Mouse (Mus musculus): Measurements from ENCODE around the gene Ier2. TPM values are rescaled to one million over a fixed set of nuclear protein-coding genes. Genes with fewer than 3 reads are reported as not detected.

Ier2 gene
- polyA plus RNA-seq, 1 experiment from 2014 or later: 47.1 TPM

DNA sequence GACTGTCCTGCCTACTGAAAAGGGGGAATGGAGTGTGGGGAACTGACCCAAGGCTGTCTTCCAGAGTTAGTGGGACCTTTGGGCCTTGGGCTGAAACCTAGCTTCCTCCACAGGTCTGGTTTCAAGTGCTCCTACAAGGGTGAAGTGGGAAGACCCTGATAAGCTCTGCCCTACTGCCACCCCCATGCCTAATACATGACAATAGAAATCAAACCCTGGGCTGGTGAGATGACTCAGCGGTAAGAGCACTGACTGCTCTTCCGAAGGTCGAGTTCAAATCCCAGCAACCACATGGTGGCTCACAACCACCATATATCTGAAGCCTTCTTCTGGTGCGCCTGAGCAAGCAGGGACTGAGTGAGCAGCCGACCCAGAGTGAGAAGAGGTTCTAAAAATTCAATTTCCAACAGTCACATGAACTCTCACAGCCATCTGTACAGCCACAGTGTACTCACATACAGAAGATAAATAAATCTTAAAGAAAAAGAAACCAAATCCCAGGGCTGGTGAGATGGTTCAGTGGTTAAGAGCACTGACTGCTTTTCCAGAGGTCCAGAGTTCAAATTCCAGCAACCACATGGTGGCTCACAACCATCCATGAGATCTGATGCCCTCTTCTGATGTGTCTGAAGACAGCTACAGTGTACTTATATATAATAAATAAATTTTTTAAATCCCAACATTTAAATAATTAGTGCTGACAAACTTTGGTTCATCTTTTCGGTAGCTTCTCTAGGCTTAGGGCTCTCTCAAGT lies 6.3 kb upstream of the Ier2 start:
- Histone ChIP-seq H3K36me3 (peaks cover 48% of the 10 kb centered on the region), H3K4me1 (peaks cover 10% of the 10 kb centered on the region), H3K4me3 (no peak overlapping the region), H3K27me3 (no peaks in the 10 kb centered on the region), H3K27ac (replicated peaks) (no peak overlapping the region), H3K9me3 (no peaks in the 10 kb centered on the region), H3K4me2 (replicated peaks) (no peak overlapping the region), H3K9ac (replicated peaks) (no peak overlapping the region)
- WGBS: 86% methylated on average over 6 of the region's 6 CpGs
- no peak for ATAC-seq (ENCODE audit: low FRiP score, low read depth)

DNA sequence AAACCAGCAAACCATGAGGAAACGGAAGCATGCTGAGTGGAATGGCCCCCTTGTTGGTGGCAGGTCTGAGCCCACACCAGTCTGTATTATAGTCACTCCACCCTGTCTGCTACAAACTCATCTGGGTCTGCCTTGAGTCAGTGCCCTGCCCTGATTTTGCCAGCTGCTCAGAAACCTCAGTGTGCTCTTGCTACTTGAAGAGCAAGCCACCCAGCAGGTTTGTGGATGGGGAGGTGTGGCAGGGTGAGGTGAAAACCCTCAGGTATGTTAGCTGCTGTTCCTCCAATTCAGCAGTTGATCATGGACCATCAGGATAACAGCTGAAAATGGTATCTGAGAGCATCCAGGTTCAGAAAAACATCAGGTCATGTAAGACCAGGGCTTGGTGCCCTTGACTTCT lies 5.4 kb upstream of the Ier2 start:
- Histone ChIP-seq H3K9me3 (no peaks in the 10 kb centered on the region), H3K36me3 (peaks cover 39% of the 10 kb centered on the region), H3K9ac (replicated peaks) (no peak overlapping the region), H3K4me3 (no peak overlapping the region), H3K4me2 (replicated peaks) (no peak overlapping the region), H3K27me3 (no peaks in the 10 kb centered on the region), H3K27ac (replicated peaks) (no peak overlapping the region), H3K4me1 (peaks cover 16% of the 10 kb centered on the region)
- 69% methylated on average over 1 of the region's 1 CpGs for WGBS
- ATAC-seq (ENCODE audit: low FRiP score, low read depth): no peak

DNA sequence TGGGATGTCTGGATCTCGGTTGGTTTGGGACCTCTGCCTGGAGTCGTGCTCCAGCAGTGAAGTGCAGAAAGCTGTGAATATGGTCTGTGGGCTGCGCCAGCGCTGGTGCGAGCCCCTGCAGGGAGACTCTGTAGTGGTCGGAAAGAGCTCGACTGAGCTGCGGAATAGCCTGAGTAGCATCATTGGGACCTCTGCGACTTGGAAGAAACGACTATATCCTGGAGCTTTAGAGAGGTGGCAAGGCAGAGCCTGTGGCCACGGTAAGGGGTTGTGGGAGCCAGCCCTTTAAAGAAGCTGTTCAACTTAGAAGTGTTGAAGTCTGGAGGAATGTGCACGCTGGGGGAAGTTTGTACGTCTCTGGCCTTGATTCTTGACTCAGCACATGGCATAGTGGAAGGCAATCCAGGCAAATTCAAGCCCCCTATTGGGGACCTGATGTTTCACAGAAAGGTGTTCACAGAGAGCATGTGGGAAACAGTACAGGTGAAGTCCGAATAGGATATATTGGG lies 2.8 kb upstream of the Ier2 start:
- H3K4me3 ChIP-seq: peak overlapping the region; percentile 71
- peak overlapping the region; percentile 96 for H3K4me2 ChIP-seq (replicated peaks)
- H3K27ac ChIP-seq (replicated peaks): peak overlapping the region; percentile 93
- no peaks in the 10 kb centered on the region for H3K27me3 ChIP-seq
- H3K4me1 ChIP-seq: peaks cover 37% of the 10 kb centered on the region
- ATAC-seq (ENCODE audit: low FRiP score, low read depth): peak; percentile 10; the same call in 1 of the 2 replicates
- peaks cover 16% of the 10 kb centered on the region; the same call in 1 of the 2 replicates for H3K36me3 ChIP-seq
- H3K9me3 ChIP-seq: no peaks in the 10 kb centered on the region
- 3% methylated on average over 14 of the region's 14 CpGs for WGBS
- H3K9ac ChIP-seq (replicated peaks): peak overlapping the region; percentile 70

DNA sequence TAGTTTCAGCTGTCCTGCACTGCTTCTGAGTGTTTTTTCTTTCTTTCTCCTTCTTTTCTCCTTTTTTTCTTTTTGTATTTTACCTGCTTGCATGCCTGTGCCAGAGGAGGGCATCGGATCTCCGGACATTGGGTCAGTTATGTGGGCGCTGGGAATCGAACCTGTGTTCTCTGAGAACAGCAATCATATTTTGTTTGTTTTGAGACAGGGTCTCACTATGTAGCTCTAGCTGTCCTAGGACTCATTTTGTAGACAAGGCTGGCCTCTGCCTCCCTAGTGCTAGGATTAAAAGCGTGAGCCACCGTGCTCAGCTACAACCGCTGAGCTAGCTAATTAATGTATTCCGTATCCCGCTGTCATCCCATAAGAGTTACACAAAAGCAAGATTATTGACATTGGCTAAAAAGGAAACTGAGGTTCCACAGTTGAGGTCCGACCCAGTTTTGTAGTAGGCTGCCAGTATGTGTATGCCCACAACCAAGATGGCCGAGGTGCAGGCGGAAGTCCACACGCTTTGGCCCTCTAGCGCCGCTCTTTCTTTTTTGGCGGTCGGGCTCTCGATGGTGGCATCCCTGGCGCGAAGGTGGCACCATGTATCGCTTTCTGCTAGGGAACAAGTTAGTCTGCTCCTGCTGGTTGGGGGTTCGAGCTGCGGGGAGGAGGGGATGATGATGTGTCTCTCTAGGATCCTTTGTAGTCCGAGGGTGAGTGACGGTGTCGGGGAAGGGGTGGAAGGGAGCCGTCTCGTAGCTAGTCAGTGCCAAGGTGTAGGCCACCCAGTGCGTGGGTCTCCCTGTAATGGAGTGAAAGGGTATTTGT lies 2.1 kb upstream of the Ier2 start:
- WGBS: under 1% methylated on average over 29 of the region's 29 CpGs
- Histone ChIP-seq H3K9ac (replicated peaks) (peak overlapping the region; percentile 70), H3K4me1 (peaks cover 43% of the 10 kb centered on the region), H3K36me3 (peaks cover 10% of the 10 kb centered on the region; the same call in 1 of the 2 replicates), H3K27ac (replicated peaks) (peak overlapping the region; percentile 93), H3K9me3 (no peaks in the 10 kb centered on the region), H3K4me3 (peak overlapping the region; percentile 71), H3K4me2 (replicated peaks) (peak overlapping the region; percentile 96), H3K27me3 (no peaks in the 10 kb centered on the region)
- peak; percentile 50 for ATAC-seq (ENCODE audit: low FRiP score, low read depth)

DNA sequence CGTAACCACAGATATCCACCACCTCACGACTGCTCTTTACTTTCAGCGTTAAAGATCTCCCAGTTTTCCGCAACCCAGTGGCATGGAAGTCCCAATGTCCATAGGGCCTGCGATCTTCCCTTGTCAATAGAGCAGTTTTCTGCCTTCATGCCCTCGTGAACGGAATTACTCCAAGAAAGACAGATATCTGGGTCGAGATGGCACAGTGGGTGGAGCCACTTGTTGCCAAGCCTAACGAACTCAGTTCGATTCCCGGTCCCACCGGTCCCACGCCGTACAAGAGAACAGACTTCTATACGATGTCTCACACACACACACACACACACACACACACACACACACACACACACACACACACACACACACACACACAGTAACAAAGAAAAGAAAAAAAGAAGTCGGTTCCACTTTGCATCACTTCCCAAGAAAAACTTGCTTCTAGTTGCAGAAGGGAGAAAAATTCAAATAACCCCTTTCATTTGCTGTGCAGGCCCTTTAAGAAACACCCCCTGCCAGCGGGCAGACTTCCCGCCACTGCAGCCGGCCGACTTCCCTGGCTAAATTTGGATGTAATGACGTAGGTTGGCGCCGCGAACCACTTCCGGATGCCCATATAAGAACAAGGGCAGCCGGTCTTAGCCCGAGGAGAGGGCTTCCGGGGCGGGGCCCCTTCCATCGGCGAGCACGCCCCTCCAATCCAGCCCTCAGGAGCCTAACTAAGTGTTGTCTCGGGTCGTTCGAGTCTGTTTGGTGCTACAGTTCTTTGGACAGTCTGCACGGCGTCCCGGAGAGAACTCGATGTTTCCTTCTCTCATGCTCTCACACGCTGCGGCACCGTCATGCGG lies 1.1 kb upstream of the Ier2 start:
- H3K36me3 ChIP-seq: peaks cover 8% of the 10 kb centered on the region; the same call in 1 of the 2 replicates
- peak overlapping the region; percentile 93 for H3K27ac ChIP-seq (replicated peaks)
- H3K4me2 ChIP-seq (replicated peaks): peak overlapping the region; percentile 96
- peak overlapping the region; percentile 70 for H3K9ac ChIP-seq (replicated peaks)
- ATAC-seq (ENCODE audit: low FRiP score, low read depth): peak; percentile 88
- peak overlapping the region; percentile 71 for H3K4me3 ChIP-seq
- WGBS: 3% methylated on average over 43 of the region's 43 CpGs
- no peaks in the 10 kb centered on the region for H3K9me3 ChIP-seq
- no peaks in the 10 kb centered on the region for H3K27me3 ChIP-seq
- H3K4me1 ChIP-seq: peaks cover 47% of the 10 kb centered on the region

DNA sequence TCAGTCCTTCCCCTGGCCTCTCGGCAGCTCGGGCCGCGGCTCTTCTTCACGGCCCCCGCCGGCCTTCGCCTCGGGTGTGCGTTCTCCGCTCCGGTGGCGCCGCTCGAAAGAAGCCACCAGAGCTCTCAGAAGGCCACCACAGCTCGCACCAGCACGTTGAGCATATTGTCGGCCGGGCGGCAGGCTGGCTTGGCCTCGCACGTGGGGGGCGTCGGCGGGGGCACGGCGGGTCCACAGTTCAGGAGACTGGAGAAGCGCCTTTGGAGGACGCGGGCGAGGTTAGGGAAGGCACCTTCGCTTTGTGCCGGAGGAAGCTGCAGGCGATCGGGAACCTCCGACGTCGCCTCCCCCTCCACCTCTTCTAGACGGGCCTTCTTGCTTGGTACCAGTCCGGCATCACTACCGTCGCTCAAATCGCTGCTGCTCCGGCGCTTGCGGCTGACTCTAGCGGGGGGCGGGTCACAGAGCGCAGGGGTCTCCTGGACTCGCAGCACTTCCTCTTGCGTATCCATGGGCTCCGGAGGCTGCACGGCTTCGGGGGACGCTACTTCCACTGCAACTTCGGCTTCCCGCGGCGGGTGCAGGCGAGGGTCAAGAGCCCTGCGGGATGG lies 586 bp downstream of the Ier2 start:
- peak overlapping the region; percentile 83 for H3K27ac ChIP-seq (replicated peaks)
- peak overlapping the region; percentile 96 for H3K4me2 ChIP-seq (replicated peaks)
- no peaks in the 10 kb centered on the region for H3K9me3 ChIP-seq
- no peaks in the 10 kb centered on the region for H3K36me3 ChIP-seq
- peaks cover 52% of the 10 kb centered on the region for H3K4me1 ChIP-seq
- WGBS: under 1% methylated on average over 61 of the region's 61 CpGs
- peak overlapping the region; percentile 71 for H3K4me3 ChIP-seq
- peak; percentile 4; the same call in 1 of the 2 replicates for ATAC-seq (ENCODE audit: low FRiP score, low read depth)
- H3K9ac ChIP-seq (replicated peaks): peak overlapping the region; percentile 83
- peaks cover 6% of the 10 kb centered on the region; the same call in 1 of the 2 replicates for H3K27me3 ChIP-seq

DNA sequence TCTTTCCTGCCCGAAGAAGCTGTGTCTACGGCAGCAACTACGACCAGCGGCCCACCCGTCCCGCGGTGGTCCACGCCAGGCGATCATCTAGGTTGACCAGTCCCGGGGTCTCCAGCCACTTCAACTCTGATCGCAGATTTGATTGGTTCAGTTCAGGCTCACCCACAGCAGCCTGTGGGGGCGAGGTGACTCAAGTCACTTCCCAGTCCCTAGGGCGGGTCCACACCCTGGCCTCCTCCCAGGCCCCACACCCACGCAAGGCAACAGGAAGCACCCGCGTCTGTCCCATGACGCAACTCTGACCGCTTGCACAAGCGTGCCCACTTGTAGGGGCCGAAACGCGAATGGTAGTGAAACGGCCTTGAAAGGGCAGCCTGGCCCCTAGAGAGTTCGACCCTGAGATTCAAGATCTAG lies 1.2 kb downstream of the Ier2 start:
- Histone ChIP-seq H3K9ac (replicated peaks) (peak overlapping the region; percentile 83), H3K9me3 (no peaks in the 10 kb centered on the region), H3K4me3 (peak overlapping the region; percentile 71), H3K4me1 (peaks cover 58% of the 10 kb centered on the region), H3K27me3 (peaks cover 6% of the 10 kb centered on the region; the same call in 1 of the 2 replicates), H3K27ac (replicated peaks) (peak overlapping the region; percentile 83), H3K36me3 (no peaks in the 10 kb centered on the region), H3K4me2 (replicated peaks) (peak overlapping the region; percentile 96)
- no peak for ATAC-seq (ENCODE audit: low FRiP score, low read depth)
- under 1% methylated on average over 24 of the region's 24 CpGs for WGBS

DNA sequence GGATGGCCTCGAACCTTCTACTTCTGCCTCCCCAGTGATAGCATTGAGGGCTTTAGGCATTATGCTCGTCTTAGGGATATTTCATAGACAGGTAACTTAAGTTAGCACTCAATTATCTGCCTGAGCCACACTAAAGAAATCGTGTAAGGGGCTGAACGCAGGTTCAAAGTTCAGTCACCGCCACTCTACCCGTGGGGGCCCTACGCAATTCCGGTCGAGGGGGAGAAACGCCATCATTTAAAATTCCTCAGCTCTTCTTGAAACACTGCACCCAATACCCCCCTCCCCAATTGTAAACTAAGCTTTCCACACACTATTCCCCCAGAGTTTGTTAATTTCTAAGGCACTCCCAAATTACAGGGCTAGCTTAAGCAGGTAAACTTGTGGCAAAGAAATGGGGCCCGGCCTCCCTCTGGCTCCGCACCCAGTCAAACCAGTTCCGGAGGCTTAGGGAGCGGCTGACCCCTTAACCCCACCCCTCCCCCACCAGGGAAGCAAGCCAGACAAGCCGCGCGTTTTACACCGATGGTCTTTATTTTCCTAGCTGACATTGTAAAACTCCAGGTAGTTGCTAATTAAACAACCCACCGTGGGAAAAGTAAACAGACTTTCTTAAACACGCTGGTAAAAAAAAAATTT lies 1.7 kb downstream of the Ier2 start:
- no peaks in the 10 kb centered on the region for H3K9me3 ChIP-seq
- ATAC-seq (ENCODE audit: low FRiP score, low read depth): no peak
- H3K27me3 ChIP-seq: peaks cover 6% of the 10 kb centered on the region; the same call in 1 of the 2 replicates
- peak overlapping the region; percentile 71 for H3K4me3 ChIP-seq
- peak overlapping the region; percentile 83 for H3K27ac ChIP-seq (replicated peaks)
- no peaks in the 10 kb centered on the region for H3K36me3 ChIP-seq
- peaks cover 59% of the 10 kb centered on the region for H3K4me1 ChIP-seq
- peak overlapping the region; percentile 83 for H3K9ac ChIP-seq (replicated peaks)
- 2% methylated on average over 20 of the region's 20 CpGs for WGBS
- peak overlapping the region; percentile 96 for H3K4me2 ChIP-seq (replicated peaks)

DNA sequence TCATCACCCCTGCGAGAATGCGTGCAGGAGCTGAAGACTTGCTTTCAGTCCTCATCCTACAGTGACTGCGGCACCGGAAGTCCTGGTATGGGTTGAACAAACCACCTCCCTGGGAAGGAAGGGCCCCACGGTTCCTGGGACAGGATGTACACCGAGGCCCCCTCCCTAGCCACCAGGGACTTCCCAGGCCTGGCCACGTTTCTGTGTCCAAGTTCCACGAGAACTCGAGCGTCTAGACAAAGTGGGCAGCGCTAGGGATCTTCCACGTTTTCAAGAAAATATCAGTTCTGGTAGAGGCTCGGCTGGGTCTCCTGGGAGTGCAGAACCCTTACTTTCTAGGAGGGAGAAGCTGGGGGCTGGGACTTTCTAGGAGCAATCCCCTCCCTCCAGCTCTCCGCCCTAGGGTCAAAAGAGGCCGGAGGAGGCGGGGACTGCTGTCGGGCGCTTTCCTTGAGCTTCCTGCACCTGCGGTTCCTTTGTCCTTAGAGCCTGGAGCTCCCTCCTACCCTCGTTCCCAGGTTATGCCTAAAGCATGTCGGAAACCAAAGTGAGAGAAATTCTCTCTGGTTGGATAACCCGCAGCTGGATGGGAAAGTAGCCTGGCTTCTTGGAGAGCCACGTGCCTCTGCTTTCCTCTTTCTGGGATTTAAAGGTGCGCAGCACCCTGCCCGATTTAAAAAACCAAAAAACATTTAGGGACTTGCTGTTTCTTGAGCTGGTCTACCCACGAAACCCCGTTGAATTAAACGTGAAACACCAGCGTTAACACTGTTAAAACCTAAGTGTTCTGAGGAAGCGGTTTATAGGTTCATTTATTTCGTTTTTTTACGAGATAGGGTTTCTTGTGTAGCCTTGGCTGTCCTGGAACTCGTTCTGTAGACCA lies 2.5 kb downstream of the Ier2 start:
- Histone ChIP-seq H3K27me3 (peaks cover 6% of the 10 kb centered on the region; the same call in 1 of the 2 replicates), H3K27ac (replicated peaks) (peak overlapping the region; percentile 69), H3K36me3 (no peaks in the 10 kb centered on the region), H3K4me3 (peak overlapping the region; percentile 71), H3K4me1 (peaks cover 61% of the 10 kb centered on the region), H3K9me3 (no peaks in the 10 kb centered on the region), H3K9ac (replicated peaks) (peak overlapping the region; percentile 37; the same call in 1 of the 2 replicates), H3K4me2 (replicated peaks) (peak overlapping the region; percentile 96)
- 2% methylated on average over 33 of the region's 33 CpGs for WGBS
- ATAC-seq (ENCODE audit: low FRiP score, low read depth): no peak

DNA sequence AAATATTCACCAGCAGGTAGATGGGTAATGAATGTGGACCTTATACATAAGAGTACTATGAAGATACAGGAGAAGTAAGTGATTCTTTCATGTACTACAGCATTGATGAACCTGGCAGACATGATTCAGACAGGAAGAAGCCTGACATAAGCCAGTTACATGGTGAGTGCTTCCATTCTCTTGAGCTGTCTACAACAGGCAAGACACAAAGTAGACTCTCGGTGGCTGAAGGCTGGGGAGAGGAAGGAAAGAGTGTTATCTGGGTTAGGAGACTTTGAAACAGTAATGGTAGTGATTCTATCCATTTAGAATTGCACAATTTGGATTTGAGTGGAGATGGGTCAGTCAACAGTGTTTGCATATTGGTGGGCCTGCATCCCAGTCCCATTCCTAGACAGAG lies 3.7 kb downstream of the Ier2 start:
- Histone ChIP-seq H3K27me3 (peaks cover 6% of the 10 kb centered on the region; the same call in 1 of the 2 replicates), H3K4me1 (peaks cover 67% of the 10 kb centered on the region), H3K27ac (replicated peaks) (no peak overlapping the region), H3K36me3 (no peaks in the 10 kb centered on the region), H3K9me3 (no peaks in the 10 kb centered on the region), H3K9ac (replicated peaks) (no peak overlapping the region), H3K4me2 (replicated peaks) (no peak overlapping the region), H3K4me3 (no peak overlapping the region)
- WGBS: 35% methylated on average over 1 of the region's 1 CpGs
- no peak for ATAC-seq (ENCODE audit: low FRiP score, low read depth)
